Mouse (Mus musculus) heart, embryonic 15.5 days (tissue): ENCODE results near the gene Zmynd10. TPM values are rescaled to one million over a fixed set of nuclear protein-coding genes. Genes with fewer than 3 reads are reported as not detected.

Experiments used
- ATAC-seq: fragments of 200-750 bp; cut with Nextera tagmentation; replicated peaks from 2 replicates; pipeline ENCODE4 v1.8.0; 2017; ENCODE audit warnings: low read depth, moderate TSS enrichment; ENCODE audit not compliant: insufficient number of reproducible peaks, insufficient read depth, low FRiP score
- H3K27ac ChIP-seq: fragments of 300-500 bp; sonication (generic); 2 replicates; pipeline ENCODE4 v1.5.1; 2015; ENCODE audit warnings: mild to moderate bottlenecking, inconsistent platforms
- H3K27me3 ChIP-seq: fragments of 300-500 bp; sonication (generic); 2 replicates; pipeline ENCODE4 v1.6.1; 2015; ENCODE audit warnings: inconsistent platforms
- H3K36me3 ChIP-seq: fragments of 300-500 bp; sonication (generic); 2 replicates; pipeline ENCODE4 v1.6.1; 2015; ENCODE audit warnings: mild to moderate bottlenecking, inconsistent platforms
- H3K4me1 ChIP-seq: fragments of 300-500 bp; sonication (generic); replicated peaks from 2 replicates; pipeline ENCODE4 v1.6.1; 2015; ENCODE audit warnings: inconsistent platforms
- H3K4me2 ChIP-seq: fragments of 300-500 bp; sonication (generic); 2 replicates; pipeline ENCODE4 v1.6.1; 2015; ENCODE audit warnings: inconsistent platforms, mild to moderate bottlenecking, moderate library complexity
- H3K4me3 ChIP-seq: fragments of 300-500 bp; sonication (generic); 2 replicates; pipeline ENCODE4 v1.5.1; 2015; ENCODE audit warnings: mild to moderate bottlenecking, inconsistent platforms
- H3K9ac ChIP-seq: fragments of 300-500 bp; sonication (generic); 2 replicates; pipeline ENCODE4 v1.6.1; 2015; ENCODE audit warnings: mild to moderate bottlenecking, inconsistent platforms
- H3K9me3 ChIP-seq: fragments of 300-500 bp; sonication (generic); replicated peaks from 2 replicates; pipeline ENCODE4 v1.6.1; 2016; ENCODE audit warnings: inconsistent platforms
- WGBS: fragments of 180-500 bp; shearing (Covaris S2); methylation state at CpG from one replicate; pipeline ENCODE4 v1.1.7; 2015; ENCODE audit warnings: mixed read lengths; 5-methylcytosine and 5-hydroxymethylcytosine counted together
- polyA plus RNA-seq: library from polyadenylated mRNA; unstranded; fragments of >200 nt; fragmentation: Nextera tagmentation; extraction: Ambion mirVana; gene quantifications from 2 replicates; pipeline ENCODE4 v1.2.1, GENCODE M21; 2015

Gene Zmynd10
- polyA plus RNA-seq, 1 experiment from 2014 or later = 0.40 TPM

DNA sequence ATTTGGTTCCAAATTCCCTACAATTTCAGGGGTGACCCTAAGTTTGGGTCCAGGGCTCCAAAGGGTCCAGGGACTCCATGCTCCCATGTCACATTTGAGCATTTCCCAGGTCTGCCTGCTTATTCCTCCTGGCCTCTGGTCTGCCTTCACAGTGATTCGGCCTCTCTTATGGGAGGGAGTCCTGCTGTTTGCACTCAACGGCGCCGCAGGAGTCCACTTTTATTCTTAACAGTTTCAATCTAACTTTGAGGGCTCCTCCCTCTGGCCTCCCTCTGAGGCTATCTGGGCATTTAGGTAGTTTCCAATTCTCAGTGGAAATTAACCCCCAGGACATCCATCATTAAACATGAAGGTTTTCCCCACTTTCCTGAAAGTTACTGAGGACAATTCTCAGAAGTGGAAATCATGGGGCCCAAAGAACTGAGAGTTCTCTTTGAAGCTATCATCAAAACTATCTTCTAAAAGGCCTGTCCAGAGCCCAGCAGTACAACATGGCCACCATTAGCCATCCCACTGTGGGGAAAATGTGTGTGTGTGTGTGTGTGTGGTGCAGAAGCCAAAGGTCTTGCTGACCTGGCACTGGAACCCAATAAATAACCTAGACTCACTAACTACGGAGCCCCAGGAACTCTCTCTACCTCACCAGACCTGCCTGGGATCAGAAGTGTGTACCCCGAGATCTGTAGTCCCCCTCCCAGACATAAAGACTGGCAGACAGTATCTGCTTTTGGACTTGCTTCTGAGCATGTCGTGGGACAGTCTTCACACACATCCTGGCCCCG lies 47.4 kb downstream of the Zmynd10 start:
- ATAC-seq = no peak
- Histone ChIP-seq H3K9ac (no peak overlapping the region), H3K4me1 (peaks cover 71% of the 10 kb centered on the region), H3K27me3 (peaks cover 7% of the 10 kb centered on the region; the same call in 1 of the 2 replicates), H3K36me3 (peaks cover 29% of the 10 kb centered on the region), H3K27ac (peak overlapping the region; percentile 73), H3K9me3 (no peaks in the 10 kb centered on the region), H3K4me3 (no peak overlapping the region), H3K4me2 (no peak overlapping the region)
- WGBS = 78% methylated on average over 8 of the region's 8 CpGs

DNA sequence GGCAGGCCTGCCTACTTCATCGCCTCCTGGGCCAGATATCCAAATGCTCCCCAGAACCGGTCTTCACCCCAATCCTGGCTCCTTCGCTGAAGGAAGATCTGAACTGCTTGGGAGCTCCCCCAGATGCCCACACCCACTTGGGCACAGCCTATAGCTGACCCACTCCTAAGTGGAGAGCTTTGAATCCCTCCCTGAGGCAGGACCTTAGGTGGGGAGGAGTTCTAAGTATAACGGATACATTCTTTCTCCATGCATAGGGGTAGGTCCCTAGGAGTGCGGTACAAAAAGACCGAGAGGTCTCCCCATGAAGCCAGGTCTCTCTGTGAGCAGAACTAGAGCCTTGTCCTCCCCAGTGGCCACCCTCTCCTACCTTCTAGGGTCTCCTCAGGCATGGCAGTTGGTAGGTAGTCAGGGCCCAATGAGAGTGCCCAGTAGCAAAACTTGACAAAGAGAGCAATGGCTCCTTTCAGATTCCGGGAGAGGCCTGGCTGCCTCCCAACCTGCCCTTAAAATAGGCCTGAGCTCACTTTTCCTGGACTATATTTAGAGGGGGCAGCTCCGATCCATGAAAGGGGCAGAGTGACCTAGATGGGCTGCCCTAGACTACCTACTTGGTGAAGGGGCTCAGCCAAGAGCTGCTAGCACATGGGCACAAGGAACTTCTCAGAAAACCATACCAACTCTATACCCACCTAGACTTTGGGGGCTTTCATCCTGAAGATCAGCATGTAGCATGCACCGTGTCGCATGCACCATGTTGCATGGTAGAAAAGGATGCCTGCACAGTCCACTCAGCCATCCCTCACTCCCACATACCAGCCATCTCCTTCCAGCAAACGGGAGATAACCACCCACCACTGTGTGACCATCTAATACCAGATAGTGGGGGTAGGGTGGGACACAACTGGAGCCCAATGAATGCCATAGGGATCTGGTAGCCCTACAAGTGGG lies 49.8 kb downstream of the Zmynd10 start:
- peak; percentile 86 for ATAC-seq
- WGBS = 51% methylated on average over 11 of the region's 11 CpGs
- Histone ChIP-seq H3K4me2 (peak overlapping the region; percentile 61), H3K4me3 (peak overlapping the region; percentile 43), H3K4me1 (peaks cover 54% of the 10 kb centered on the region), H3K27me3 (peaks cover 15% of the 10 kb centered on the region), H3K9ac (peak overlapping the region; percentile 45), H3K27ac (peak overlapping the region; percentile 94), H3K36me3 (peaks cover 15% of the 10 kb centered on the region), H3K9me3 (no peaks in the 10 kb centered on the region)

DNA sequence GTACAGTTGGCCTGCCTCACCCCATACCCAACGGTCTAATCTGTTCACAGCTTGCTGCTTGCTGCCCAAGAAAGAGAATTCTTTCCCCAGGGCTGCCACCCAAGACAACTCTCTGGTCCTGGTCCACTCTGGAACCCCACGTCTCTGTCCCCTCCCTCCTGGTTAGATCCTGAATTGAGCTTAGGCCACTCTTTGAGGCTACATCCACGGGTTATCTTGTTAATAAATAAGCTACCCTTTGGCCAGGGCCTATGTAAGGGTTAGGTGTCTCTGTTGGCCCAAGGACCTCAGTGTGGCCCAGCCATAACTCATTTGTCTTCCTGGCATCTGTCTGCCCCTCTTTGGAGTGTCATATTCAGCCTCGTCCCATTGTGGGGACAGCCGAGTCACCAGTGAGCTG lies 51.3 kb downstream of the Zmynd10 start:
- no peak overlapping the region for H3K9ac ChIP-seq
- no peak for ATAC-seq
- H3K36me3 ChIP-seq = peaks cover 6% of the 10 kb centered on the region; the same call in 1 of the 2 replicates
- whole genome bisulfite sequencing = 81% methylated on average over 5 of the region's 5 CpGs
- H3K4me2 ChIP-seq = no peak overlapping the region
- peaks cover 49% of the 10 kb centered on the region for H3K4me1 ChIP-seq
- H3K27me3 ChIP-seq = peaks cover 15% of the 10 kb centered on the region
- H3K4me3 ChIP-seq = no peak overlapping the region
- H3K27ac ChIP-seq = no peak overlapping the region
- no peaks in the 10 kb centered on the region for H3K9me3 ChIP-seq

DNA sequence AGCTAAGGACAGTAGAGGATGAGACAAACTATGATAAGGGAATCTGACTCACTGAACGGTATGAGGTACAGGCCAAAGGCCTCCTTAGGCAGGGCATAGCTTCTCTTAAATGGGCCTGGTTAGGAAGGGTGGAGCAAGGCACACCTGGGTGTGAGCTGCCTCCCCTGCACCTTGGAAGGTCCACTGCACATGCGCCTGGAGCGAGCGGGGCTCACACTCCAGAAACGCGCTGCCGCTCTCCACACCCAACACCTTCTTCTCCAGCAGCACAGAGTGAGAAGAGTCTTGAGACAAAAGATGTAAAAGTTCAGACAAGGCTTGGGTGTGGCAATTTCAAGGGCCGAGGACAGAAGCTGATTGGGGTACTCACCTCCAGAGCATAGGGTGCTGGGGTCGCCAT lies 52.3 kb downstream of the Zmynd10 start:
- H3K4me3 ChIP-seq = no peak overlapping the region
- H3K27me3 ChIP-seq = peaks cover 15% of the 10 kb centered on the region
- WGBS = 86% methylated on average over 9 of the region's 9 CpGs
- no peak overlapping the region for H3K9ac ChIP-seq
- no peaks in the 10 kb centered on the region for H3K9me3 ChIP-seq
- ATAC-seq = no peak
- H3K27ac ChIP-seq = no peak overlapping the region
- H3K4me2 ChIP-seq = no peak overlapping the region
- H3K36me3 ChIP-seq = no peaks in the 10 kb centered on the region
- H3K4me1 ChIP-seq = peaks cover 42% of the 10 kb centered on the region

DNA sequence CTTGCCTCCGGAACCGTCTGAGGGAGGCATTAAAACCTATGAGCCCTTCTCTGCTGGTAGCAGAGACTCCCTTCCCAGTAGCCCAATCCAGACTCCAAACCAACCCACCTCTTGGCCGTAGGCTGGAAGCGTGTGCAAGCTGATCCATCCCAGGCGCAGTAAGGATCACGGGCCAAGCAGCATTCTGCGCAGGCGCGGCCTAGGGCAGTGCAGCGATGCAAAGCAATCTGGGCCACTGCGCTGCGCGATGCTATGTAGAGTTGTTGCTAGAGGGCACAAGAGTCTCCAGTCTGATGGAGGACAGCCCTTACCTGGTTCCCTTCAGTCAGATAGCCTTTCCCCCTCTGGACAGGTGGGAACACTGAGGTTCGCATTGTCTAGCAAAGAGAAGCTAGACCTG lies 52.7 kb downstream of the Zmynd10 start:
- Histone ChIP-seq H3K27me3 (peaks cover 15% of the 10 kb centered on the region), H3K4me2 (no peak overlapping the region), H3K9ac (no peak overlapping the region), H3K4me3 (no peak overlapping the region), H3K9me3 (no peaks in the 10 kb centered on the region), H3K27ac (no peak overlapping the region), H3K4me1 (peaks cover 42% of the 10 kb centered on the region), H3K36me3 (no peaks in the 10 kb centered on the region)
- no peak for ATAC-seq
- WGBS = 58% methylated on average over 14 of the region's 14 CpGs

DNA sequence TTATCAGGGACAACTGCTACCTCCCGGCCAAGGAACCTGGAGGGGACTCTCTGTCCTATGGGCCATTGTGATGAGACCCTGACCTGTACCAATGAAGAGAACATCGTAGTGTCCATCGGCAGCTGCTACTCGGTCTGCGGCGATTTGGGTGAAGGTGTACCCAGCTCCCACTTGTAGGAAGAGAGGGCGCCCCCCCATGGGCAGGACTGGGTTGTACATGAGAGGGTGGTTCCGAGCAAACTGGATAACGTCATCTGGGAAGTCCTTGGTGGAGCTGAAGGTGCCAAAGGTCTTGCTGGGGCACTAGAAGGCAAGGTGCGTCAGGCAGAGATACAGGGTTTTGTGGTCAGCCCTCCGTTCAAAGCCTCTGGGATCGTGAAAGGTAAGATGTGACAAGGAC lies 53.6 kb downstream of the Zmynd10 start:
- WGBS = 77% methylated on average over 12 of the region's 12 CpGs
- no peak for ATAC-seq
- H3K4me1 ChIP-seq = peaks cover 46% of the 10 kb centered on the region
- H3K4me2 ChIP-seq = no peak overlapping the region
- no peak overlapping the region for H3K27ac ChIP-seq
- no peaks in the 10 kb centered on the region for H3K9me3 ChIP-seq
- H3K27me3 ChIP-seq = peaks cover 15% of the 10 kb centered on the region
- no peak overlapping the region for H3K9ac ChIP-seq
- no peak overlapping the region for H3K4me3 ChIP-seq
- H3K36me3 ChIP-seq = no peaks in the 10 kb centered on the region

Other genes starting within 250 kb of the Zmynd10 start
- gene Hemk1, start 208.9 kb upstream of the Zmynd10 start, polyA plus RNA-seq = 11.2 and 11.8 TPM in 2 replicates
- 0.90 and 1.1 TPM in 2 replicates for gene 6430571L13Rik, start 206.7 kb upstream of the Zmynd10 start, polyA plus RNA-seq
- 2.6 and 3.6 TPM in 2 replicates for gene Cacna2d2, start 147.7 kb upstream of the Zmynd10 start, polyA plus RNA-seq
- 31.5 and 35.5 TPM in 2 replicates for gene Tmem115, start 13.4 kb upstream of the Zmynd10 start, polyA plus RNA-seq
- 14.7 and 19.5 TPM in 2 replicates for gene Cyb561d2, start 5.1 kb upstream of the Zmynd10 start, polyA plus RNA-seq
- gene Nprl2, start 5.1 kb upstream of the Zmynd10 start, polyA plus RNA-seq = 26.4 and 30.5 TPM in 2 replicates
- gene Rassf1, start 4.3 kb downstream of the Zmynd10 start, polyA plus RNA-seq = 45.3 and 54.8 TPM in 2 replicates
- 41.4 and 43.0 TPM in 2 replicates for gene Tusc2, start 16.0 kb downstream of the Zmynd10 start, polyA plus RNA-seq
- gene Hyal2, start 20.6 kb downstream of the Zmynd10 start, polyA plus RNA-seq = 72.2 and 89.3 TPM in 2 replicates
- 8.3 and 9.1 TPM in 2 replicates for gene Hyal1, start 29.6 kb downstream of the Zmynd10 start, polyA plus RNA-seq
- gene Naa80, start 31.6 kb downstream of the Zmynd10 start, polyA plus RNA-seq = 13.4 and 17.2 TPM in 2 replicates
- 0.68 and 0.82 TPM in 2 replicates for gene Hyal3, start 33.5 kb downstream of the Zmynd10 start, polyA plus RNA-seq
- gene Ifrd2, start 40.3 kb downstream of the Zmynd10 start, polyA plus RNA-seq = 31.7 and 45.7 TPM in 2 replicates
- gene Sema3b, start 61.9 kb downstream of the Zmynd10 start, polyA plus RNA-seq = 9.7 and 10.7 TPM in 2 replicates
- gene Gnai2, start 88.1 kb downstream of the Zmynd10 start, polyA plus RNA-seq = 367 and 431 TPM in 2 replicates
- 2.5 and 3.6 TPM in 2 replicates for gene Slc38a3, start 122.2 kb downstream of the Zmynd10 start, polyA plus RNA-seq
- gene Gnat1, start 132.4 kb downstream of the Zmynd10 start, polyA plus RNA-seq = 0.53 and 0.98 TPM in 2 replicates
- gene Sema3f, start 163.2 kb downstream of the Zmynd10 start, polyA plus RNA-seq = 4.1 and 7.1 TPM in 2 replicates
- gene Rbm5, start 223.7 kb downstream of the Zmynd10 start, polyA plus RNA-seq = 123 and 147 TPM in 2 replicates